Mouse (Mus musculus) kidney, adult 2 months (tissue): ENCODE results near the gene Maml3. TPM values are rescaled to one million over a fixed set of nuclear protein-coding genes. Genes with fewer than 3 reads are reported as not detected.

Experiments used
- DNase-seq: peaks from one replicate; pipeline ENCODE4 v3.0.0; 2021
- H3K27ac ChIP-seq: fragments of 200-500 bp; 2 replicates; pipeline ENCODE4 v1.5.1; 2012; ENCODE audit warnings: low read depth, low read length, control low read depth, inconsistent platforms; ENCODE audit not compliant: insufficient read depth
- H3K27me3 ChIP-seq: fragments of 200-500 bp; replicated peaks from 2 replicates; pipeline ENCODE4 v1.6.1; 2012; ENCODE audit warnings: mild to moderate bottlenecking, moderate library complexity, low read length, inconsistent platforms; ENCODE audit not compliant: control insufficient read depth, insufficient read depth
- H3K36me3 ChIP-seq: fragments of 200-500 bp; 2 replicates; pipeline ENCODE4 v1.6.1; 2012; ENCODE audit warnings: mild to moderate bottlenecking, moderate library complexity, low read length, inconsistent platforms; ENCODE audit not compliant: control insufficient read depth, insufficient read depth
- H3K4me1 ChIP-seq: fragments of 200-500 bp; 2 replicates; pipeline ENCODE4 v1.6.1; 2011; ENCODE audit warnings: low read length; ENCODE audit not compliant: control insufficient read depth, insufficient read depth
- H3K4me3 ChIP-seq: fragments of 200-500 bp; 2 replicates; pipeline ENCODE4 v1.5.1; 2011; ENCODE audit warnings: mild to moderate bottlenecking, low read depth, low read length, control low read depth; ENCODE audit not compliant: insufficient read depth
- CTCF ChIP-seq: fragments of 200-500 bp; conservative IDR thresholded peaks from 2 replicates; pipeline ENCODE4 v1.5.1; 2011; ENCODE audit warnings: low read depth, mild to moderate bottlenecking, control low read depth, low read length, moderate library complexity, mixed read lengths; ENCODE audit not compliant: insufficient read depth, insufficient read length
- POLR2A ChIP-seq: fragments of 200-500 bp; IDR thresholded peaks from one replicate; pipeline ENCODE4 v1.6.1; 2011; ENCODE audit warnings: low read depth, low read length, control low read depth
- WGBS: fragments of 180-500 bp; shearing (Covaris S2); methylation state at CpG from one replicate; pipeline ENCODE4 v1.1.7; 2018; 5-methylcytosine and 5-hydroxymethylcytosine counted together
- polyA plus RNA-seq: library from polyadenylated mRNA; depleted of rRNA; stranded (reverse); fragments of >200 nt; gene quantifications from 2 replicates; pipeline ENCODE4 v1.2.3, GENCODE M21; 2012

Maml3 gene
- polyA plus RNA-seq, 1 experiment, result 3.6 TPM

DNA sequence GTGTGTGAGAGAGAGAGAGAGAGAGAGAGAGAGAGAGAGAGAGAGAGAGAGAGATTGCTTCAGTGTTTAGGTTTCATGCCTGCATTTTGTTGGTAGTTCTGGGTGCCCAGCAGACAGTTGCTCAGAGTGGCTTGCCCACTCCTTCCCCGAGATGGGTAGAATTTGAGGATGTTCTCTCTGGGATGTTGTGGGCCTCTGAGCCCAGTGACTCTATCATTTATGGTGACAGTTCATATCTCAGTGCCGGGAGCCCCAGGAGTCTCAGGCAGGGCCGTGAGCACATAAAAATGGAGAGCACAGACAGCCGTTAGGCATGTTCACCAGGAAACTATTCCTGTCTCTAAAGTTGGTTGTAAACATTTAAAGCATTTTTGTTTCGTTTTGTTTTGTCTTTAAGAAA lies 443.5 kb downstream of the Maml3 start:
- H3K4me3 ChIP-seq, result no peak overlapping the region
- WGBS, result 64% methylated on average over 5 of the region's 5 CpGs
- no peak for TF ChIP-seq CTCF
- TF ChIP-seq POLR2A, result no peak

DNA sequence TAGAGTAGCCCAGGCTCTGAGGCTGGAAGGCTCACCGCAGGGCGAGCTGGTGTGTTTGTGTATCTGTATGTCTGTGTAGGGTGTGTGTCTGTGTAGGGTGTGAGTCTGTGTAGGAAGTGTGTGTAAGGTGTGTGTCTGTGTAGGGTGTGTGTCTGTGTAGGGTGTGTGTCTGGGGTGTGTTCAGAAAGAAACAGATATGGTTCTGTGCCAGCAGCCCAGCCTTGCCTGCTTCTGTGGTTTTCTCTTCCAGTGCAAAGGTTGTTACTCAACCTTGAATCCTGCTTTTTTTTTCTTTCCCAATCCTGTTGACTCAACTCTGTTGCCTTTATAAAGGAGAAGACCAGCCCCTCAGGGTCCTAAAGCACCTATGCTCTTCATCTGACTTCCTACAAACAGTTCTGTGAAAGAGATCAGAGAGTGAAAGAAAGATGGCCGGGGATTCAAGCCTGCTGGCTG lies 444.0 kb downstream of the Maml3 start:
- DNase-seq, result no peak
- WGBS, result 96% methylated on average over 3 of the region's 3 CpGs
- Histone ChIP-seq H3K4me3 (no peak overlapping the region), H3K36me3 (no peaks in the 10 kb centered on the region), H3K4me1 (no peaks in the 10 kb centered on the region), H3K27ac (no peak overlapping the region), H3K27me3 (no peaks in the 10 kb centered on the region)
- TF ChIP-seq CTCF, result no peak
- no peak for TF ChIP-seq POLR2A

More for the DNA sequence above, 443.5 kb downstream of the Maml3 start:
- Histone ChIP-seq H3K4me1 (no peaks in the 10 kb centered on the region), H3K36me3 (no peaks in the 10 kb centered on the region), H3K27ac (no peak overlapping the region), H3K27me3 (no peaks in the 10 kb centered on the region)
- DNase-seq, result no peak

DNA sequence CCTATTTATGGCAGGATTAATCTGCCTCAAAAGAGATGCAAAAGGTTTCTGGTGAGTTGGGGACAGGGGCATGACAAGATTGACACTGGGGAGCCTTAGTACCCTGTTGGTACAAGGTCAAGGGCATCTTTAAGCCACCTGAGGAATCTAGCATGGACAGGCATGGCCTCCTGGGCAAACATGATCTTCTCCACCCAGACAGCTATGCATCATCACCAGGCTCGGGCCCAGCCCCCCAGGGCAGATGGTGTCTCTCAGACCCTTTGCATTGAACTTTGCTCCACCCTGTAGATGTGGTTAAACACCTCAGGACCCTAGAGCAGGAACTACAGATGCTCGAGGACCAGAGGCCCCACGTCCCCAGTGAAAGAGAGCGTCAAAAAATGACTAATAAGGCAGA lies 444.8 kb downstream of the Maml3 start, which contains the start of gene Mgst2:
TSS of gene Mgst2 (plus strand) at position 301 of the 400 bp plus-strand sequence.
- no peak for TF ChIP-seq CTCF
- no peak for TF ChIP-seq POLR2A
- no peak within 1 kb of the TSS for H3K27ac ChIP-seq
- WGBS, result 78% methylated on average over 4 of the region's 4 CpGs

DNA sequence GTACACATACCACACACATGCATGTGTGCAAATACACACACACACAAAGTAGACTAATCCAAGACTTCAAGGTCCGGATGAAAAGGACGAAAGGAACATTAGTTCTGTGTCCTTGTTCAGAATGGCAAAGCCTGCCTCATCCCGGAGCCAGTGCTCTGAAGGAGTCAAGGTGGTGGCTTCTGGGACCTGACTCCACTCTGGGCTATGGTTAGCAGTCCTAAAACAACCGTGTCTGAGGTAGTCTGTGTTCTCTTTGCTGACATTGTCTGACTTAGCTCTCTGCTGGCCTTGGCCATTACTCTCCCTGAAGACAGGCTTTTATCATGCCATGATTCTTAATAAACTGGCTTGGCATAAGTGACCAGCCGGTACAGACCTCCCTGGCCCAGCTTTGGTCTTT lies 445.5 kb downstream of the Maml3 start:
- 90% methylated on average over 5 of the region's 5 CpGs for WGBS
- TF ChIP-seq CTCF, result no peak
- TF ChIP-seq POLR2A, result no peak
- H3K4me3 ChIP-seq, result no peak overlapping the region
- H3K27me3 ChIP-seq, result no peaks in the 10 kb centered on the region
- no peaks in the 10 kb centered on the region for H3K36me3 ChIP-seq
- DNase-seq, result no peak
- H3K4me1 ChIP-seq, result no peaks in the 10 kb centered on the region
- H3K27ac ChIP-seq, result no peak overlapping the region

More for the DNA sequence above, 444.8 kb downstream of the Maml3 start, which contains the start of gene Mgst2:
- H3K4me1 ChIP-seq, result no peaks in the 10 kb centered on the region
- no peak within 1 kb of the TSS for H3K4me3 ChIP-seq
- no peaks in the 10 kb centered on the region for H3K36me3 ChIP-seq
- H3K27me3 ChIP-seq, result no peaks in the 10 kb centered on the region
- DNase-seq, result no peak

DNA sequence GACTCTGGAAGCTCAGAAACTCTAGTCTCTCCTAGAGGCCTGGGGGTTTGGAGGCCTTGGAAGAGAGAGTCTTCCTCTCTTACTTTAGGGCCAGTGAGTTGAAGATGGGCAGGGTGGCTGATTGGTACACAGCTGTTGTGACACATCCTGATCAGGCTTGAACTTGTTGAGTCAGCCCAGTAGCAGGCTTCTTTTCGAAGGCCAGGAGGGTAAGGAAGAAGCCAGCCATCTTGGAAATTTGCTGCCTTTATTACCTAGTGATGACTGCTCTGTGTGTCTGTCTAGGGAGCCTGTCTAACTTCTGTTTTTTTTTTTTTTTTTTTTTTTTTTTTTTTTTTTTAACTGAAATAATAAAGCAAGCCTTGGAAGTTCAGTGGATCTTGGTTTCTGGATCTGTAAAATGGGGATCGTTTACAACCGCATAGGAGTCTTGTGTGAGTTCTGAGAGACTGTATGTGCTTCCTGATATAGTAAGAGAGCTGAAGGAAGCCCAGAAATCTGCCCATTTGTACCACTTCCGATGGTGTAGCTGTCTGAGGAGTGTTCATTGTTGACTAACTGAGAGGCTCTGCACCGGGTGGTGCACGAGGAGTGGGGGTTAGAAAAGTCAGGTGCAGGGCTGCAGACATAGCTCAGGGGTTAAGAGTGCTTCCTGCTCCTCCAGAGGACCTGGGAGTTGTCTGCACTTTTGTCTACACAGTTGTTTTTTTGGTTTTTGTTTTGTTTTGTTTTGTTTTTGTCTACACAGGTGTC lies 450.4 kb downstream of the Maml3 start:
- no peak for DNase-seq
- Histone ChIP-seq H3K36me3 (no peaks in the 10 kb centered on the region), H3K27me3 (no peaks in the 10 kb centered on the region), H3K4me1 (no peaks in the 10 kb centered on the region), H3K4me3 (no peak overlapping the region), H3K27ac (no peak overlapping the region)
- 75% methylated on average over 6 of the region's 6 CpGs for WGBS
- TF ChIP-seq POLR2A (no peak), CTCF (no peak)

DNA sequence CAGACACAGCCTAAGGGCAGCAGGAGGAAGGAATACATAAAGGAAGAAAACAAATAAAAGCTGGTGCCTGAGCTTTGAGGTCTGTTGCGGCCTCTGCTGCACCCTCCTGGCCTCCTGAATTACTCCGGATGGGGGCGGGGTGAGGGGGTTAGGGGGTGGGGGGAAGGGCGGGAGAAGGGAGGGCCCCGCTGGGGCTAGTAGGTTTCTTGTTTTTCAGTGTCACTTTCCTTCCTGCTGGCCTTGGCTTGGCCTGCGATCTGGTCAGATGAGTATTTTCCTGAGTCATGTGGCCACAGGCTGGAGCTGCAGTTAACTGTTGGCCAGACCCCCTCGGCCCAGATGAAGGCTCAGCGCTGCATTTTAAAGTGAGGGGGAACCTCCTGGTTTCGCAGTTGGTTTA lies 452.2 kb downstream of the Maml3 start:
- peak overlapping the region; percentile 39; the same call in 1 of the 2 replicates for H3K27ac ChIP-seq
- 1% methylated on average over 9 of the region's 9 CpGs for WGBS
- no peaks in the 10 kb centered on the region for H3K36me3 ChIP-seq
- DNase-seq, result peak; percentile 54
- TF ChIP-seq POLR2A (no peak), CTCF (0 out of 2 replicates have a peak, but pooled peaks have one; percentile 1)
- no peak overlapping the region for H3K4me3 ChIP-seq
- H3K27me3 ChIP-seq, result no peaks in the 10 kb centered on the region
- no peaks in the 10 kb centered on the region for H3K4me1 ChIP-seq

DNA sequence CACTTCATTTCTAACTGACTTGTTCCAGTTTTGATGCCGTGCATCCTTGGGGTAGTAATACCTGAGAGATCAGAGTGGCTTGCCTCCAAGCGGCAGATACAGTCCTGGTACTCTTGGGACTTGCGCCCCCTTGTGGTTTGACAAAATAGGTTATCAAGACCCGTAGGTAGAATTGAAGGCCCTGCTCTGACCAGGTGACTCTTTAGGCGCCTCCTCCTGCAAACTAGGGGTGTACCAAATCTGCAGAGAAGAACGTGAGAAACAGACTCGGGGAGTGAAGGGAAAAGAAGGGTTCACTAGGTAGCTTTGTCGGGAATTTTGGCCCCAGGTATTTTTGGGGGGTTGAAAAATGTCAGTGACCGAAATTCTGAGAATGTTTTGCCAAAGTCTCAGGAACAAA lies 452.6 kb downstream of the Maml3 start:
- peak; percentile 87 for DNase-seq
- TF ChIP-seq CTCF (peak; percentile 70), POLR2A (no peak)
- Histone ChIP-seq H3K36me3 (no peaks in the 10 kb centered on the region), H3K27me3 (no peaks in the 10 kb centered on the region), H3K27ac (peak overlapping the region; percentile 39; the same call in 1 of the 2 replicates), H3K4me3 (no peak overlapping the region), H3K4me1 (no peaks in the 10 kb centered on the region)
- WGBS, result 5% methylated on average over 9 of the region's 9 CpGs
